Mouse (Mus musculus) neural tube, embryonic 10.5 days (tissue): ENCODE data around the gene Tlr6.

Experiments used
- DNase-seq: peaks from one replicate; pipeline ENCODE4 v3.0.0-alpha.2; 2017; ENCODE audit warnings: low spot score; ENCODE audit errors: extremely low spot score

The Tlr6 gene

DNA sequence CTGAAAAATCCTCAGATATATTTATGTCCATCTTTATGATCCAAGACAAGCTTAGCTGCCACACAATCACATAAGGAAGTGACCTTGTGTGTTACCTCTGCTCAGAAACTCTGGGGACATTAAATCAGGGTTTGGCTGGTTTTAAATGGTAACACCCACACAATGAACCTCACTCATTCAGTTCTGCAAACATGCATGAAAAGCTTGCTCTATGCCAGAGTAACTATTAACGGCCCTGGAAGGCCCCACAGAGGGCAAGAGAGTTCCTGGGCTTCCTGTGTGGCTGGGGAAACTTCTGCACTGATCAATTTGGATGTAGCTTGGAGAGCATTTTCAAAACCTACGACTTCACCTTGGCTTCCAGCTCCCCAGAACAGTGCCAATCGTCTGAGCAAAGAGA lies 27.7 kb downstream of the Tlr6 start:
- no peak for DNase-seq

DNA sequence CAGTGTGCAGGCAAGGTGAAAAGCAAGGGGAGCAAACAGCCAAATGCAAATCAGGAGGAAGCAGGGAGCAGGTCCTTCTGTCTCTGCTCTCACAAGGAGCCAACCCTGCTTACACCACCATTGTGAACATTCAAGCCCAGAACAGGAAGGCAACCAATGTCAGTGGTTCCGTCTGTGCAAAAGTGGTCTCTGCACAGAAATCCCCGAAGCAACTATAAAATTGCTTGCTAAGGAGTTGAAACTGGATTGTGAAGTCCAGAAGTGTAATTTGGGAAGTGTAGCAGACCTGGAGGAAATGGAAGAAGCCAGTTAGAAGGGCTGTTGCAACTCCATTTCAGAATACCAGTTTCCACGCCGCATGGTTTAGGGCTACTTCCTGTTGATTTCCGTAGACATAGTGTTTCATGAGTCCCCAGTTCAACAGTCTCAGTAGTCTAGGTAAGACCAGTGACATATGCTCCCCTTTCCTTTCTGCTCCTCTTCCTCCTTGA lies 37.0 kb downstream of the Tlr6 start:
- no peak for DNase-seq

DNA sequence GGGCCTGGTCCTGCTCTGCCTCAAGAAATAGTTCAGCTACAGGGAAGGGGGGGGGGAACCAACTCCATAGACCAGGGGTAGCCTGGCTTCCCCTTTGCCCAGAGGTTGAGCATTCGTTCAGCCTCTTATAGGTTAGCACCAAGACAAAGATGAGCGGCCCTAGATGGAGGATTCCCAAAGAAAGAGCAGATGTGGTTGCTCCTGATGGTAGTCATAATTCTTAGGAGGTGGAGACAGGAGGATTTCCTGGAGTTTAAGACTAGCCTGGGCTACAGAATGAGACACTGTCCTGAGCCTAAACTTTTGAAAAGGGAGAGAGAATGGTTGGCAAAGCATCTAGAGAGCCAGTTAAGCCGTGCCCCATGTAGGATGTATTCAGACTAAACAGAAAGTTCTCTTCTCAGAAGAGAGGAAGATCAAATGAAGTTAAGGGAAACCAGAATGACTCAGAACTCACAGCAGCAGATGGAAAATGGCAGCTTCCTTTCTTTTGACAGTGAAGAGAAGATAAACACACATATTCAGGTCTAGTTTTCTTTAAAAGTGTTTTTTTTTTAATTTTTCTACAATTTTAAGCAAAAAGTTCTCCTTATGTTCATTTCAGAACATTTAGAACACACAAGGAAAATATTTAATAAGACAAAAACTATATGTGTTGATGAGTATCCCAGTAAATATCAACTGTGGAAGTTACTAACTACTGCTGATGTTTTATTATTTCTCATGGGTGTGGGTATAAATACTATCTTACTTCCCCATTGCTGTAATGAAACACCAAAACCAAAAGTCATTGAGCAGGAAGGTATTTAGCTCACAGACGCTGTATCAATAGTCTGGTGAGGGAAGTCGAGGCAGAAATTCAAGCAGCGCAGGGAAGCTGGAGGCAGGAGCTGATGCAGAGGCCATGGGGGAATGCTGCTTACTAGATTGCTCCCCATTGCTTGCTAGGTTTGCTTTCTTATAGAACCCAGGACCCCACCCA lies 41.0 kb downstream of the Tlr6 start:
- no peak for DNase-seq

DNA sequence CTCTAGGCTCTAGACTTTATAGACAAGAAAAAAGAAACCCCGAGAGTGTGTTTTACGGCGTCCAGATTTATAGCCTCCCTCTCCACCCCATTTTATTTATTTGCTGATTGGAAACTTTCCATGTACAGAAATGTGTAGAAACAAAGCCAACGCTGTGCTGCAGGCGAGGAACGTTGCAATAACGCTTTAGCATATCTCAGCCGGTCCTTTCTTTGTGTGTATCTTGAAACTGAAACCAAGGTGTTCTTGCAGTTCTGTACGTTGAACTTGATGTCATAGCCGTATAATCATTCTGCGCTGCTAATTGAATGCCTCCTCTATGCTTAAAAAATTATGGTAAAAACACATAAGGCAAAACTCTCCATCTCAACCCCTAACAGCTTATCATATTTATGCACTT lies 42.2 kb downstream of the Tlr6 start:
- DNase-seq: no peak

DNA sequence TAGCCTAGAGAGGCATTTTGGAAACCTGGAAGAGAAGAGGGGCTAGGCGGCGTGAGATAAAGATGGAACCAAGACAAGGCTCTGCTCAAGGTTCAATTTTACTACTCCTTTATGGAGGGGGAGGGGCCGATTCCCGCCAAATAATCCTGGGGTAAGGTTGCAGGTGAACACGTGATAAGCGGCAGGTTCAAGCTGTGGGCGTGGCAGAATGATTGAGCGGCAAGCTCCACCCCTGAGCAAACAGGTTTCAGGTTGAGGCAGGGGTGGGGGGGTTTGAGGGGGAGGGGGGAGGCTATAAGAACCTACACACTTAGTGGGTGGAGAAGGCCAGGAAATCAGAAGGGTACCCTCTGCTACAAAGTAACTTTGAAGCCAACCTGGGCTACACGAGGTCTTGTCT lies 42.7 kb downstream of the Tlr6 start:
- DNase-seq: no peak

DNA sequence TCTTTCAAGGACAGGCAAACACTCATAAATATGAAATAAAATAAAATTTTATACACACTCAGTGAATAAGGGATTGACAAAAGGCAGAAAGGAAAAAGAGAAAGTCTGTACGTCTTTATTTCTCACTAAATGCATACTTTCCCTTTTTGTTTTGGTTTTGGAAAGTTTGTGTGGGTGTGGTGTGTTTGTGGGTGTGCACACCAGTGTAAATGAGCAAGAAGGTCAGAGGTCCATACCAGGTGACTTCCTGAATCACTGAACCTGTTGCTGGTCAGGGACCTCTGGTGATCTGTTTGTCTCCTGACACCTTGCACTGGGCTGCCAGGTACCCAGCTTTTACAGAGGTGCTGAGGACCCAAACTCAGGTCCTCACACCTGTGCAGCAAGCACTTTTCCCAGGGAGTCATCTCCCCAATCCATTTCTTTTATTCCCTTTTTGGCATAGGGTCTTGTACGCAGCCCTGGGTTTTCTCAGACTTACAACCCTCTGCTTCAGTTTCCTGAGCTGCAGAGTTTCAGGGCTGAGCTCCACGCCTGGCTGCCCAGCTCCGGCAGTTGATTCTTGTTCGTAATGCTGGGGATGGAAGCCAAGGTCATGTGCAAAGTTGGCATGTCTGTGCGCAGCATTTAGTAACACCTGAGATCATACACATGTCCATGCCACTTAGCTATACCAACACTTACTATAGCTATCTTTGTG lies 51.2 kb downstream of the Tlr6 start:
- DNase-seq: no peak

DNA sequence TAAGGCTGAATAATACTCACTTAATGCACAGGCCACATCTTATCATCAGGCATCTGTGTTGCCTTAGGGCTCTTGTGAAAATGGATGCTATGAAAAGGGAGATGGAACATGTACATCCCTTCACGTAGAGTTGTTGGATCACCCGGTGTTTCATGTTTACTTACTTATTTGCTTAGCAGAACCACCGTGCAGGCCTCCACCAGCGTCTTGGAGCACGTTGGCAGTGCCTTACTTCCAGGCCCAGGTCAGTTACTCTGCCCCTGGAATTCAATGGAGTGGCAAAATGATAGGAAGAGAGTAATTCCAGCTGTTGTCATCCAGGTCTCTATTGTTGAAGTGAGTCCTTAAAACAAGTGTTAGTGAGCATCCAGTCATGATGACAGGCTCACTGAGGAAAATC lies 52.0 kb downstream of the Tlr6 start:
- DNase-seq: no peak

DNA sequence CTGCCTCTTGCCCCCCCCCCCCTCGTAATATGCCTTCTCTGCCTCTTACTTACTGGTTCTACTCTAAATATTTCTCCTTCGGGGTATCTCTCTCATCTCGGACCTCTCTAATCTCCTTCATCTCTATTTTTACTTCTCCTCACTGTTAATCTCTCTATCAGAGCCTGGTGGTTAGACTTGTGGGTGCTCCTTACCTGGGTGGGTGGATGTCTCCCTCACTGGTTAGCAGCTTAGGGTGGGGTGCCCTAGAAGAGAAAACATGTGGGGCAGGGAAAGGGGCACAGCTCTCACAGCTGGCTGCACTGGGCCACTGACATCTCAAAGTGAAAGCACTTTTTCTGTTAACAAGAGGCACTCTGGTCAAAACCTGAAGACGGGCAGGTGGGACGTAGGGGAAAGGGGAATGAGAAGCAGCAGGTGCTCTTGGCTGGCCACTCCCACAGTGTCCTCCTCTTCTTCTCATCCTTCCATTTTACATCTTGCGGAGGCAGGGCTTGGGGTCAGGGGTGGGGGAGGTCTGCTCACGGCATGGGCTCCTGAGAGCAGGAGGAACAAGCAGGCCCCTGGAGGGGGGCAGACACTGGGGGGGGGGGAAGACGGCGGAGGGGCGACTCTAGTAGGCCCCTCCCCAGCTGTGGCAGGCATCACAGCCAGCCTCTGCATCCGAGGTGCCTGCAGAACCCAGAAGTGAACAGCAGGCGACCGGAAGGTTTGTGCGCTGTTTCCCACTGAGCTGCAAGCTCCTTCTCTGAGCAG lies 54.2 kb downstream of the Tlr6 start:
- DNase-seq: no peak
